Mouse (Mus musculus): Measurements from ENCODE around the gene Rptor. TPM values are rescaled to one million over a fixed set of nuclear protein-coding genes. Genes with fewer than 3 reads are reported as not detected.

Gene Rptor
- polyA plus RNA-seq, 1 experiment from 2014 or later = 5.2 TPM

DNA sequence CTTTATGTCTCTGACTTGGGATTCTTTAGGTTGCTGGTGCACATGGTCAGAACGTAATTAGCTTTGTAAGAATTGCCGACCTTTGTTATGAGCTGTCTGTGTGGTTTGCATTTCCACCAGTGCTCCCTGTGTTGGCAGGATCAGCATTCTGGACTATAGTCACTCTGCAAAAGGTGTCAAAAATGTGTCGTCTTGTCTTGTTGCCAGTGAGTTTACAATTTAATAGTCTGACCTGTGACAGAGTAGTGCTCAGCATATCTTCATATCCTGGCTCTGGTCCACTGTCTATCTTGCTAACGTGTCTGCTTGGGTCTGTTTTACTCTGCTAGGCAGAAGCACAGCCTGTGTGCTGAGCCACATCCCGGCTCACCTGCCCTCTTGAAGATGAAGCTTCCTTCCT lies 128.7 kb downstream of the Rptor start:
- 65% methylated on average over 5 of the region's 5 CpGs for WGBS
- ATAC-seq = no peak
- Histone ChIP-seq H3K4me3 (ENCODE audit: low read length) (no peak overlapping the region), H3K27ac (ENCODE audit: low read length) (no peak overlapping the region), H3K9ac (ENCODE audit: low read depth, low read length) (no peak overlapping the region), H3K4me2 (ENCODE audit: low read depth, low read length) (no peak overlapping the region), H3K9me3 (ENCODE audit: control insufficient read depth, low read length) (no peaks in the 10 kb centered on the region), H3K4me1 (ENCODE audit: control insufficient read depth, insufficient read depth, low read length) (0 out of 2 replicates have a peak, but pooled peaks cover 4% of the 10 kb centered on the region), H3K36me3 (ENCODE audit: control insufficient read depth, insufficient read depth, low read length) (no peaks in the 10 kb centered on the region), H3K27me3 (replicated peaks; ENCODE audit: control insufficient read depth, insufficient read depth, low read length) (no peaks in the 10 kb centered on the region)

DNA sequence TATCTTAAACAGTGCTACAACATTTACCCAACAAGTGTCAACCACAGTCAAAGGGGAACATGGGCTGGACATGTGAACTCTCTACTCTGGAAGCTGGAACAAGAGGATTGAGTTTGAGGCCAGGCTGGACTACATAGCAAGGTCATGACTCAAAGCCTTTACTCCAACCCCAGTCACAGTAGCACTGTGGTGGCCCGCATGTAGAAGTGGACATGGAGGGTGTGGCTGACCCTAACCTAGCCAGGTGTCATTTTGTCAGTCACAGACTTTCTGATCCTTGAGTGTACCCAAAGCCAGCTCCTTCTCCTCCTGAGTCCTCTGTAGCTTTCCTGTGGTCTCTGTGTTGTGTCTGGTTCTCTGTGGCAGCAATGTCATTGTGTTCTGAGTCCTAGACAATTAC lies 129.7 kb downstream of the Rptor start:
- no peak for ATAC-seq
- no peaks in the 10 kb centered on the region for H3K27me3 ChIP-seq (replicated peaks; ENCODE audit: control insufficient read depth, insufficient read depth, low read length)

DNA sequence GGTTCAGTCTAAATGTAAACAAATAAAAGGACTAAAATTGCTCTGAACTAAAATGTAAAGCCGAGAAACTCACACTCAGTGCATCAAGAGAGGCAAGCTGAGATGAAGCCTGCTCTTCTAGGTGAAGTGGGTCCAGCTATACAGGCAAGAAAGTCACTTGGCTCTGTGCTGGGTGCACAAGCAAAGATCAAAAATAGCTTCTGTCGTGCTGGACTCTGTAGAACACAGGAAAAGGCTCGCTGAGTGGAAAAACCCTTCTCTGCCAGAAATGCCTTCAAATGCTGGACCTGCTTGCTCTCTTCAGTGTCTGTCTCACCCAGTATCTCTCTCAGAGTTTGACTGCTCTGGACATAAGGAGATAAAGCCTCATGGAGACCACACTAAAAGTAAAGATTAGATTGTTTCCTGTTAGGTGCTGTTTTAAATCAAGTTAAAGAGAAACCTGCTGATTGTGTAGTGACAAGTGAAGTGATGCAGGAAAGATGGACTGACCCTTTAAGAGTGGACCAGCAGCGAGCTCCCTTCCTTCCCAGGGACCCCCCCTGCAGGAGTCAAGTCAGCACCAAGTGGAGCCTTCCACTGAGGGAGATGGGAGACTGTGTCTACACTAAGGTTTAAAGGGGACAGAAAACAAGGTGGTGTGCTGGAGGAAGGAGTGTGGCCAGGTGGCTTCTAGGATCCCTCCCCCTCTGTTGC lies 130.4 kb downstream of the Rptor start:
- no peak overlapping the region for H3K4me2 ChIP-seq (ENCODE audit: low read depth, low read length)
- H3K9me3 ChIP-seq (ENCODE audit: control insufficient read depth, low read length) = no peaks in the 10 kb centered on the region
- 32% methylated on average over 4 of the region's 4 CpGs for WGBS
- no peaks in the 10 kb centered on the region for H3K36me3 ChIP-seq (ENCODE audit: control insufficient read depth, insufficient read depth, low read length)
- H3K4me3 ChIP-seq (ENCODE audit: low read length) = no peak overlapping the region
- no peak overlapping the region for H3K27ac ChIP-seq (ENCODE audit: low read length)
- no peak overlapping the region for H3K9ac ChIP-seq (ENCODE audit: low read depth, low read length)
- H3K27me3 ChIP-seq (replicated peaks; ENCODE audit: control insufficient read depth, insufficient read depth, low read length) = no peaks in the 10 kb centered on the region
- H3K4me1 ChIP-seq (ENCODE audit: control insufficient read depth, insufficient read depth, low read length) = 0 out of 2 replicates have a peak, but pooled peaks cover 4% of the 10 kb centered on the region
- no peak for ATAC-seq

More for the DNA sequence above, 129.7 kb downstream of the Rptor start:
- no peaks in the 10 kb centered on the region for H3K9me3 ChIP-seq (ENCODE audit: control insufficient read depth, low read length)
- no peak overlapping the region for H3K9ac ChIP-seq (ENCODE audit: low read depth, low read length)
- 89% methylated on average over 1 of the region's 1 CpGs for WGBS
- H3K4me1 ChIP-seq (ENCODE audit: control insufficient read depth, insufficient read depth, low read length) = 0 out of 2 replicates have a peak, but pooled peaks cover 4% of the 10 kb centered on the region
- H3K36me3 ChIP-seq (ENCODE audit: control insufficient read depth, insufficient read depth, low read length) = no peaks in the 10 kb centered on the region
- H3K4me3 ChIP-seq (ENCODE audit: low read length) = no peak overlapping the region
- H3K4me2 ChIP-seq (ENCODE audit: low read depth, low read length) = no peak overlapping the region
- H3K27ac ChIP-seq (ENCODE audit: low read length) = no peak overlapping the region

DNA sequence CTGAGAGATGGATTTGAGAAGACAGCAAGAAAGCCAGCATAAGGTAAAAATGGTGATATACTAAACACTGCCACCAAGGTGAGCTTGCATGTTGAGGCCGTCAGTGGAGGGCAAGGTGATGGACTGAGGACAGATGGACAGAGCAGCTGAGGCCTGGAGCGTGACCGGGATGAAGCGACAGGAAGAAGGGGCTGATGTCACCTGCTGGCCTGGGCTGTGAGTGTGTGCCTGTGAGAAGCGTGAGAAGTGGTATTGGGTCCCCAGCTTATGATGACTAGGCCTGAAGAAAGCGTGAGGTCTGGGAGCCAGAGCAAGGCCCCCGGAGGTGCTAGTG lies 130.9 kb downstream of the Rptor start:
- Histone ChIP-seq H3K27me3 (replicated peaks; ENCODE audit: control insufficient read depth, insufficient read depth, low read length) (no peaks in the 10 kb centered on the region), H3K9ac (ENCODE audit: low read depth, low read length) (no peak overlapping the region), H3K27ac (ENCODE audit: low read length) (no peak overlapping the region), H3K4me3 (ENCODE audit: low read length) (no peak overlapping the region), H3K4me2 (ENCODE audit: low read depth, low read length) (no peak overlapping the region), H3K36me3 (ENCODE audit: control insufficient read depth, insufficient read depth, low read length) (no peaks in the 10 kb centered on the region), H3K4me1 (ENCODE audit: control insufficient read depth, insufficient read depth, low read length) (0 out of 2 replicates have a peak, but pooled peaks cover 4% of the 10 kb centered on the region), H3K9me3 (ENCODE audit: control insufficient read depth, low read length) (no peaks in the 10 kb centered on the region)
- 92% methylated on average over 7 of the region's 7 CpGs for WGBS
- ATAC-seq = no peak

DNA sequence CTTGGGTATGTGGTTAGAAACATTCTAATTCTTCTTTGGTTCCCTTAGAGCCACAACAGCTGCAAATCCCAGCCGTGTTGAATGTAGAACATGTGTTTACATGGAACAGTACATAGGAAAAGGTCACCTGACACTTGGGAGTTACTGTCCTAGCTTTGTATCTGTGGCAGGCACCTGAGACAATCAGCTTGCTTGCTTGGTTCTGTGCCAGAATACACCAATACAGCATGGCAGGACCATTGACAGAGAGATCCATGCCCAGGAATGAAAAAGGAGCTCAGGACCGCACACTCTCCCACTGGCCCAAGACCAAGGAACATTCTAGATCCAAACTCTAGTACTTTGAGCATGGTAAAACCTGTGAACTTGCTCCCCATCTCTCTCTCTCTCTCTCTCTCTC lies 132.4 kb downstream of the Rptor start:
- WGBS = 79% methylated on average over 2 of the region's 2 CpGs
- Histone ChIP-seq H3K36me3 (ENCODE audit: control insufficient read depth, insufficient read depth, low read length) (no peaks in the 10 kb centered on the region), H3K4me1 (ENCODE audit: control insufficient read depth, insufficient read depth, low read length) (0 out of 2 replicates have a peak, but pooled peaks cover 4% of the 10 kb centered on the region), H3K4me3 (ENCODE audit: low read length) (no peak overlapping the region), H3K9me3 (ENCODE audit: control insufficient read depth, low read length) (no peaks in the 10 kb centered on the region), H3K4me2 (ENCODE audit: low read depth, low read length) (no peak overlapping the region), H3K27ac (ENCODE audit: low read length) (no peak overlapping the region), H3K27me3 (replicated peaks; ENCODE audit: control insufficient read depth, insufficient read depth, low read length) (no peaks in the 10 kb centered on the region), H3K9ac (ENCODE audit: low read depth, low read length) (no peak overlapping the region)
- no peak for ATAC-seq

DNA sequence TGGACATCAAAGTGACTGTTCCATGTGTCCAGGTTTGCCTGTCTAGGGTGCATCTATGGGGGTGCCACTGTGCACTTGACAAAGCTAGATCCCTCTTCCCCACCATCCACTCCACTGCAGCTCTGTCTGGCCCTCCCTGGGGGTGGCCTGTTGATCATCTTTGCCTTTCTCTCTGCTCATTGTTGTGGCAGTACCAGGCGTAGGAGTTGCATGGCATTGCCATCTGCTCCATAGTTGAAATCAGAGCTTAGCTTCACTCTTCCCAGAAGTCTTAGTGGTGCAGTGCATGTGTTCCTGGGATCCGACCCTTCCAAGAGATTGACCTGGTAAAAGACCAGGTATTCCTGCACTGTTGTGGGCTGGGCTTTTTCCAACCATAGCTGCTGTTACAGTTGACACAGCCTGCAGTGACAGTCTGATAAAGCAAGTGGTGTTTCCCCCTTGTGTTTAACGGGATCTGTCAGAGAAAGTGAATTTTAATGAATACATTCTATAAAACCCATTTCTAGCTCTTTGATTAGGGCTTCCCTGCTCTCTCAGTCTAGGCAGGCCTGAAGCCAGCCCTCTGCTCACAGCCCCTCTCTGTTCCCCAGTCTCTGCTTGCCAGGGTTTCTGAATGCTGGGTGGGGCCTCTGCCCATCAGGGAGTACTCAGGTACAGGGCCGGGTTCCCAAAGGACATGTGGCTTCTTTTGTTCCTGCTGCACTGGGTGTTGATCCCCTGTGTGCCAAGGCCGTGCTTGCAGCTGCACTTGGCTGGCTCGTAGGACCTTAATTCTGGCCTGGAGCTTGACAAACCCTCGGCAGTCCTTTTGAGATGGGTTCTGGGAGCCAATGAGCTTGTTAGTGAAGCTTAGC lies 136.5 kb downstream of the Rptor start:
- Histone ChIP-seq H3K9me3 (ENCODE audit: control insufficient read depth, low read length) (no peaks in the 10 kb centered on the region), H3K36me3 (ENCODE audit: control insufficient read depth, insufficient read depth, low read length) (no peaks in the 10 kb centered on the region), H3K27ac (ENCODE audit: low read length) (no peak overlapping the region), H3K4me3 (ENCODE audit: low read length) (no peak overlapping the region), H3K4me2 (ENCODE audit: low read depth, low read length) (no peak overlapping the region), H3K27me3 (replicated peaks; ENCODE audit: control insufficient read depth, insufficient read depth, low read length) (no peaks in the 10 kb centered on the region), H3K4me1 (ENCODE audit: control insufficient read depth, insufficient read depth, low read length) (no peaks in the 10 kb centered on the region), H3K9ac (ENCODE audit: low read depth, low read length) (no peak overlapping the region)
- no peak for ATAC-seq
- 76% methylated on average over 7 of the region's 7 CpGs for WGBS

DNA sequence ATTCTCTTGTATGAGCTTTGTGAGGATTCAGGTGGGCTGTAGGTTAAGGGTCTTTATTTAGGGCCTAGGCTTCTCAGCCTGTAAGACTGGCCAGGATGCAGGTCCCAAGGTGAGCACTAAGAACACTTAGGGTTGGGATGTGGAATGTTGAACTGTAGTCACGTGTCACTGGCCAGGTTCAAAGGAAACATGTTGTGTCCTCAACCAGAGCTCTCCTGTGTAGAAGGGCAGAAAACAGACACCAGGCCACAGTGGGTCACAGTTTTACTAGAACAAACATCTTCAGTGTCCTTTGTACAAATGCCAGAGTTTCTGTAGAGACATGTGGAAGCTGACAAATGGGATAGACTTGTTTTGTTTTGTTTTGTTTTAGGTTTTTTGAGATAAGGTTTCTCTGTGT lies 138.7 kb downstream of the Rptor start:
- Histone ChIP-seq H3K9me3 (ENCODE audit: control insufficient read depth, low read length) (no peaks in the 10 kb centered on the region), H3K4me1 (ENCODE audit: control insufficient read depth, insufficient read depth, low read length) (no peaks in the 10 kb centered on the region), H3K9ac (ENCODE audit: low read depth, low read length) (no peak overlapping the region), H3K27me3 (replicated peaks; ENCODE audit: control insufficient read depth, insufficient read depth, low read length) (no peaks in the 10 kb centered on the region), H3K4me3 (ENCODE audit: low read length) (no peak overlapping the region), H3K4me2 (ENCODE audit: low read depth, low read length) (no peak overlapping the region), H3K27ac (ENCODE audit: low read length) (no peak overlapping the region), H3K36me3 (ENCODE audit: control insufficient read depth, insufficient read depth, low read length) (no peaks in the 10 kb centered on the region)
- ATAC-seq = no peak
- 82% methylated on average over 1 of the region's 1 CpGs for WGBS

DNA sequence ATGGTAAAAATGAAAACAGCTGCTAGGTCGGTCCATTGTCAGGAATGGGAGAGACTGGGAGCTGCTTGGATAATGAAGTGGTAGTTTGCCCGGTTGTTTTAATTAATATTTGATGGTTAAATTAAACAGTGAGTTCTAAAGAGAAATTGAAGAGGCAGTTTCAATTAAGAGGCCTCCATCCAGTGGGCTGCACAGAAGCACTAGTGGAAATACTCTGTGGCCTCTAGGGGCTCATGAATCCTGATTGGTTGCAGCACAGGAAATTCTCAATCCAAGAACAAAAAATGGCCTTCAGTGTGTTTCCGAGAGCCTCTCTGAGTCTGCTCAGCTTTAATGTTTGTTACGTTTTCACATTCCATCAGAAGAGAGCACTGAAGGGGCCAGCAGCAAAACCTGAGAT lies 141.7 kb downstream of the Rptor start:
- ATAC-seq = no peak

DNA sequence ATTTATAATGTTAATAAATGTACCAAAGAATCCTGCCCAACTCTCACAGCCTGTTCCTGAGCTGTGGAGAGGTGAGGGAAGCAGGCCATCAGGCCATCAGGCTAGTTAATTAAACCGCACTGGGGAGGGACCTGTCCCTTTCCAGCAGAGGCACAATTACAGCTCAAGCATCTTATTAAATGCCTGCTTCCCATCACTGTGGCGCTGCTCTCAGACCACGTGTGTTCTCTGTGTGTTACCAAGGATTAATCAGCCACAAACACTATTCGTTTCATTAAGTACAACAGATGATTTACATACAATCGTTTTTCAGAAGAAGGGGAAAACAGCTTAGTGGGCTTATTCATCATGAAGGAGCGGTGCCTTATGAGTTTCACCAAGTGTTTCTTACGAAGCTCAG lies 142.6 kb downstream of the Rptor start:
- H3K27me3 ChIP-seq (replicated peaks; ENCODE audit: control insufficient read depth, insufficient read depth, low read length) = no peaks in the 10 kb centered on the region
- H3K4me1 ChIP-seq (ENCODE audit: control insufficient read depth, insufficient read depth, low read length) = no peaks in the 10 kb centered on the region
- no peak overlapping the region for H3K27ac ChIP-seq (ENCODE audit: low read length)
- no peak overlapping the region for H3K9ac ChIP-seq (ENCODE audit: low read depth, low read length)
- 79% methylated on average over 7 of the region's 7 CpGs for WGBS
- H3K4me3 ChIP-seq (ENCODE audit: low read length) = no peak overlapping the region
- no peaks in the 10 kb centered on the region for H3K9me3 ChIP-seq (ENCODE audit: control insufficient read depth, low read length)
- ATAC-seq = no peak
- H3K36me3 ChIP-seq (ENCODE audit: control insufficient read depth, insufficient read depth, low read length) = no peaks in the 10 kb centered on the region
- no peak overlapping the region for H3K4me2 ChIP-seq (ENCODE audit: low read depth, low read length)

More for the DNA sequence above, 141.7 kb downstream of the Rptor start:
- no peak overlapping the region for H3K4me3 ChIP-seq (ENCODE audit: low read length)
- no peaks in the 10 kb centered on the region for H3K27me3 ChIP-seq (replicated peaks; ENCODE audit: control insufficient read depth, insufficient read depth, low read length)
- H3K36me3 ChIP-seq (ENCODE audit: control insufficient read depth, insufficient read depth, low read length) = no peaks in the 10 kb centered on the region
- H3K9ac ChIP-seq (ENCODE audit: low read depth, low read length) = no peak overlapping the region
- H3K9me3 ChIP-seq (ENCODE audit: control insufficient read depth, low read length) = no peaks in the 10 kb centered on the region
- H3K4me2 ChIP-seq (ENCODE audit: low read depth, low read length) = no peak overlapping the region
- no peak overlapping the region for H3K27ac ChIP-seq (ENCODE audit: low read length)
- WGBS = 60% methylated on average over 4 of the region's 4 CpGs
- H3K4me1 ChIP-seq (ENCODE audit: control insufficient read depth, insufficient read depth, low read length) = no peaks in the 10 kb centered on the region

Data from intestine, embryonic 16.5 days (tissue).